Mouse (Mus musculus) kidney, embryonic 14.5 days (tissue): ENCODE data around the gene Ctnnbl1. TPM values are rescaled to one million over a fixed set of nuclear protein-coding genes. Genes with fewer than 3 reads are reported as not detected.

Experiments used
- ATAC-seq: fragments of 200-750 bp; cut with Nextera tagmentation; 2 replicates; pipeline ENCODE4 v1.8.0; 2017; ENCODE audit warnings: moderate number of reproducible peaks, mild to moderate bottlenecking, moderate TSS enrichment, moderate library complexity; ENCODE audit not compliant: low FRiP score, low TSS enrichment
- H3K27ac ChIP-seq: fragments of 300-500 bp; sonication (generic); 2 replicates; pipeline ENCODE4 v1.5.1; 2014; ENCODE audit warnings: low read depth, mild to moderate bottlenecking, low read length, moderate library complexity, mixed read lengths
- H3K27me3 ChIP-seq: fragments of 300-500 bp; sonication (generic); 2 replicates; pipeline ENCODE4 v1.6.1; 2014; ENCODE audit warnings: mild to moderate bottlenecking, low read length; ENCODE audit not compliant: control insufficient read depth, insufficient read depth
- H3K36me3 ChIP-seq: fragments of 300-500 bp; sonication (generic); 2 replicates; pipeline ENCODE4 v1.6.1; 2014; ENCODE audit warnings: low read length, mixed read lengths; ENCODE audit not compliant: control insufficient read depth, insufficient read depth
- H3K4me1 ChIP-seq: fragments of 300-500 bp; sonication (generic); 2 replicates; pipeline ENCODE4 v1.6.1; 2014; ENCODE audit warnings: low read length, mixed read lengths; ENCODE audit not compliant: control insufficient read depth, insufficient read depth
- H3K4me2 ChIP-seq: fragments of 300-500 bp; sonication (generic); replicated peaks from 2 replicates; pipeline ENCODE4 v1.6.1; 2014; ENCODE audit warnings: low read depth, mild to moderate bottlenecking, low read length
- H3K4me3 ChIP-seq: fragments of 300-500 bp; sonication (generic); 2 replicates; pipeline ENCODE4 v1.5.1; 2014; ENCODE audit warnings: mild to moderate bottlenecking, low read length
- H3K9ac ChIP-seq: fragments of 300-500 bp; sonication (generic); 2 replicates; pipeline ENCODE4 v1.6.1; 2014; ENCODE audit warnings: low read depth, mild to moderate bottlenecking, low read length, moderate library complexity
- H3K9me3 ChIP-seq: fragments of 300-500 bp; sonication (generic); 2 replicates; pipeline ENCODE4 v1.6.1; 2016; ENCODE audit warnings: low read length; ENCODE audit not compliant: control insufficient read depth
- WGBS: fragments of 180-500 bp; shearing (Covaris S2); extraction: QIAGEN DNeasy Blood & Tissue Kit; methylation state at CpG from one replicate; pipeline ENCODE4 v1.1.7; 2014; 5-methylcytosine and 5-hydroxymethylcytosine counted together
- polyA plus RNA-seq: library from polyadenylated mRNA; unstranded; fragments of >200 nt; fragmentation: Nextera tagmentation; extraction: Ambion mirVana; gene quantifications from 2 replicates; pipeline ENCODE4 v1.2.1, GENCODE M21; 2014

Gene Ctnnbl1
- polyA plus RNA-seq, 1 experiment from 2014 or later = 77.1 TPM

DNA sequence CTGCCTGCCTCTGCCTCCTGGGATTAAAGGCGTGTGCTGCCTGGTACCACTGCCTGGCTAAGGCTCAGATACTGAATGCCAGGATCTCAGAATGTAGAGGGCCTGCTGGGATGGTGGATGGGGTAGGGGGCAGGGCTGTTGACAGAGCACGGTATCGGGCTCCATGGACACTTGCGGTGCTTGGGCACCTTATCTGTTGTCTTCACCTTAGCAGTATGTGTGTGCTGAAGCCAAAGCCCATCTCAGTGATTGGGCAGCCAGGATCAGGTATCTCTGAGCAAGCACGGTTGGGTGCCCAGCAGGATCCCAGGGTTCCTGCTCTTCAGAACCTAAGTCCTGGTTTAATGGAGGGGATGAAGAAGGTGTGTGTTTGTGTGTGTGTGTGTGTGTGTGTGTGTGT lies 21.2 kb downstream of the Ctnnbl1 start:
- H3K4me2 ChIP-seq = no peak overlapping the region
- H3K9ac ChIP-seq = no peak overlapping the region
- no peaks in the 10 kb centered on the region for H3K9me3 ChIP-seq
- WGBS = 88% methylated on average over 5 of the region's 5 CpGs
- H3K27me3 ChIP-seq = no peaks in the 10 kb centered on the region
- no peak overlapping the region for H3K4me3 ChIP-seq
- H3K36me3 ChIP-seq = no peaks in the 10 kb centered on the region
- no peaks in the 10 kb centered on the region for H3K4me1 ChIP-seq
- no peak overlapping the region for H3K27ac ChIP-seq
- ATAC-seq = no peak

- Histone ChIP-seq H3K27me3 (no peaks in the 10 kb centered on the region), H3K9me3 (no peaks in the 10 kb centered on the region), H3K4me3 (no peak overlapping the region), H3K4me2 (no peak overlapping the region), H3K27ac (no peak overlapping the region), H3K4me1 (no peaks in the 10 kb centered on the region), H3K9ac (no peak overlapping the region), H3K36me3 (no peaks in the 10 kb centered on the region)
- no peak for ATAC-seq
- 78% methylated on average over 6 of the region's 6 CpGs for WGBS
Measured at GRCm38 (mm10) chr2:157759717-157760116, 22.5 kb downstream of the Ctnnbl1 start.

DNA sequence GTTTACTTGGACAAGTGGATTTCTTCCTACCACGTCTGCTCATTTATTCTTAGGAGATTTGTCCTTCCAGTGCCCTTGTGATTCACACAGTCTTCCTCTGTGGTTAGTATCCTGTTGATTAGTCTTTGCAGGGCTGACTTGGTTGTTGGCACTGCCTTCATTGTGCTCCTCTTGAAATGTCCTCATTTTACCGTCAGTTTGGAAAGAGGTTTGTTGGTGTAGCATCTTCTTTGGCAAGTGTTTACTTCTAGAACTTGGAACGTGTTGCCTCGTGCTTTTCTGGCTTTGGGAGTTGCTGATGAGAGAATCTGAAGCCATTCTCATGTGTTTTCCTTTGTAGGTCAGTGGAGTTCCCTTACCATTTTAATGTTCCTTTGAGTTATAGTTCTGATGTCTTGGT lies 25.7 kb downstream of the Ctnnbl1 start:
- Histone ChIP-seq H3K9ac (no peak overlapping the region), H3K27ac (no peak overlapping the region), H3K4me3 (no peak overlapping the region), H3K27me3 (no peaks in the 10 kb centered on the region), H3K4me2 (no peak overlapping the region), H3K4me1 (no peaks in the 10 kb centered on the region), H3K9me3 (no peaks in the 10 kb centered on the region), H3K36me3 (no peaks in the 10 kb centered on the region)
- WGBS = 78% methylated on average over 4 of the region's 4 CpGs
- ATAC-seq = no peak

GRCm38 (mm10) chr2:157766591-157766990 lies 29.4 kb downstream of the Ctnnbl1 start:
- no peak overlapping the region for H3K27ac ChIP-seq
- peaks cover 12% of the 10 kb centered on the region; the same call in 1 of the 2 replicates for H3K4me1 ChIP-seq
- 80% methylated on average over 7 of the region's 7 CpGs for WGBS
- H3K27me3 ChIP-seq = no peaks in the 10 kb centered on the region
- no peaks in the 10 kb centered on the region for H3K36me3 ChIP-seq
- ATAC-seq = no peak
- no peak overlapping the region for H3K4me2 ChIP-seq
- no peaks in the 10 kb centered on the region for H3K9me3 ChIP-seq
- no peak overlapping the region for H3K9ac ChIP-seq
- H3K4me3 ChIP-seq = no peak overlapping the region

- H3K9ac ChIP-seq = no peak overlapping the region
- H3K4me2 ChIP-seq = no peak overlapping the region
- H3K36me3 ChIP-seq = no peaks in the 10 kb centered on the region
- H3K27me3 ChIP-seq = no peaks in the 10 kb centered on the region
- H3K4me3 ChIP-seq = no peak overlapping the region
- peaks cover 12% of the 10 kb centered on the region; the same call in 1 of the 2 replicates for H3K4me1 ChIP-seq
- WGBS = 24% methylated on average over 10 of the region's 10 CpGs
- H3K9me3 ChIP-seq = no peaks in the 10 kb centered on the region
- no peak overlapping the region for H3K27ac ChIP-seq
- ATAC-seq = no peak
Measured at GRCm38 (mm10) chr2:157768682-157769429, 31.7 kb downstream of the Ctnnbl1 start.

DNA sequence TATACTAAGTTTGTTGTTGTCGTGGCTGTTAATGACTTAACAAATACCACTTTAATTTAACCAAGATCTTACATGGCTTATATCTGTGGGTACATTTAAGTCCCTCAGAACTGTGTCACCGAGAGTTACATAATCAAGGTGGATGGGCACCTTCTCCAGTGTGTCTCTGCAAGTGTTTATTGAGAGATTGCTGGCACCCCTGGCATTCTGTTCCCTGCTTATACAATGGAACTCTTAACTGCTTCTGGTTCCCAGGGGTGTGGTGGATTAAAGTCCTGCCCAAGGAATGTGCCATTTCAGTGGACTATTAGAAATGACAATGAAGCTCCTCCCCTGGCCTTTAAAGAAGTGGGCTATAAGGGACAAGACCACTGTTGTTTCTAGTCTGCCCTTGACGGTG lies 33.6 kb downstream of the Ctnnbl1 start:
- no peak for ATAC-seq
- H3K9me3 ChIP-seq = no peaks in the 10 kb centered on the region
- no peak overlapping the region for H3K27ac ChIP-seq
- peaks cover 12% of the 10 kb centered on the region; the same call in 1 of the 2 replicates for H3K4me1 ChIP-seq
- H3K9ac ChIP-seq = no peak overlapping the region
- no peak overlapping the region for H3K4me2 ChIP-seq
- WGBS = 73% methylated on average over 3 of the region's 3 CpGs
- H3K4me3 ChIP-seq = no peak overlapping the region
- no peaks in the 10 kb centered on the region for H3K27me3 ChIP-seq
- H3K36me3 ChIP-seq = peaks cover 6% of the 10 kb centered on the region; the same call in 1 of the 2 replicates

GRCm38 (mm10) chr2:157773661-157774060 lies 36.5 kb downstream of the Ctnnbl1 start:
- 94% methylated on average over 1 of the region's 1 CpGs for WGBS
- no peak for ATAC-seq

DNA sequence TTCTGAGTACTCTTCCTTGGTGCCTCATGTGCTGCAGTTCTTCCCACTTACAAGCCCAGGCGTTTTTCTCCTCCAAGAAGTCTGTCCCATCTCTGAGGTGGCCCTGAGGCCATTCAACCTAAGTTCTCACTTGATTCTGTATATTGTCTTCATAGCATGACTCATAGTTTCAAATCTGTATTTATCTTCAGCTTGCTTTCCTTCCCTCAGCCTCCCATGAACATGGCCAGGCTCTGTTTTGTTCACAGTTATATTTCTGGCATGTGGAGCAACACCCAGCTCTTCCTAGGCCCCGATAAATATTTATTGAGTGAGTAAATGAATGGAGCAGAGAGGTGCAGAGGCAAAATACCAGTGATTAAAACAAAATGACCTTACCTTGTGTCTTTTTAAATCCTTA lies 38.8 kb downstream of the Ctnnbl1 start:
- Histone ChIP-seq H3K27me3 (no peaks in the 10 kb centered on the region), H3K4me3 (no peak overlapping the region), H3K4me1 (no peaks in the 10 kb centered on the region), H3K27ac (no peak overlapping the region), H3K9ac (no peak overlapping the region), H3K36me3 (peaks cover 12% of the 10 kb centered on the region; the same call in 1 of the 2 replicates), H3K9me3 (no peaks in the 10 kb centered on the region), H3K4me2 (no peak overlapping the region)
- ATAC-seq = no peak
- WGBS = 93% methylated on average over 2 of the region's 2 CpGs

More at GRCm38 (mm10) chr2:157773661-157774060, 36.5 kb downstream of the Ctnnbl1 start:
- Histone ChIP-seq H3K4me1 (peaks cover 8% of the 10 kb centered on the region; the same call in 1 of the 2 replicates), H3K27ac (no peak overlapping the region), H3K36me3 (peaks cover 7% of the 10 kb centered on the region; the same call in 1 of the 2 replicates), H3K27me3 (no peaks in the 10 kb centered on the region), H3K4me3 (no peak overlapping the region), H3K9me3 (no peaks in the 10 kb centered on the region), H3K9ac (no peak overlapping the region), H3K4me2 (no peak overlapping the region)

- H3K4me1 ChIP-seq = no peaks in the 10 kb centered on the region
Measured at GRCm38 (mm10) chr2:157780956-157781355, 43.8 kb downstream of the Ctnnbl1 start.

More at GRCm38 (mm10) chr2:157780956-157781355, 43.8 kb downstream of the Ctnnbl1 start:
- Histone ChIP-seq H3K9ac (no peak overlapping the region), H3K9me3 (no peaks in the 10 kb centered on the region), H3K4me3 (no peak overlapping the region), H3K36me3 (peaks cover 10% of the 10 kb centered on the region), H3K27me3 (no peaks in the 10 kb centered on the region), H3K4me2 (no peak overlapping the region), H3K27ac (no peak overlapping the region)
- WGBS = 88% methylated on average over 3 of the region's 3 CpGs
- no peak for ATAC-seq
